Mouse (Mus musculus): ENCODE measurements around the gene Hpn.

Hpn gene

GRCm38 (mm10) chr7:31140941-31141340 is 25.9 kb upstream of the Hpn start:
- no peak for DNase-seq (ENCODE audit: low spot score)

GRCm38 (mm10) chr7:31140302-31140701 is 25.2 kb upstream of the Hpn start:
- DNase-seq (ENCODE audit: low spot score), result no peak

GRCm38 (mm10) chr7:31139765-31140164 is 24.7 kb upstream of the Hpn start:
- DNase-seq (ENCODE audit: low spot score), result no peak

GRCm38 (mm10) chr7:31135717-31136116 is 20.6 kb upstream of the Hpn start:
- no peak for DNase-seq (ENCODE audit: low spot score)

- DNase-seq (ENCODE audit: low spot score), result no peak
Observed at GRCm38 (mm10) chr7:31131866-31132265, 16.8 kb upstream of the Hpn start.

GRCm38 (mm10) chr7:31130841-31131240 is 15.8 kb upstream of the Hpn start:
- no peak for DNase-seq (ENCODE audit: low spot score)

GRCm38 (mm10) chr7:31130197-31130596 is 15.1 kb upstream of the Hpn start:
- no peak for DNase-seq (ENCODE audit: low spot score)

- no peak for DNase-seq (ENCODE audit: low spot score)
Observed at GRCm38 (mm10) chr7:31128157-31128705, 13.1 kb upstream of the Hpn start.

GRCm38 (mm10) chr7:31126851-31127724 is 12.0 kb upstream of the Hpn start, which contains the start of gene Scn1b:
TSS of gene Scn1b (minus strand) at chr7:31127003.
- no peak for DNase-seq (ENCODE audit: low spot score)

- no peak for DNase-seq (ENCODE audit: low spot score)
Observed at GRCm38 (mm10) chr7:31126211-31126751, 11.2 kb upstream of the Hpn start.

- DNase-seq (ENCODE audit: low spot score), result no peak
Observed at GRCm38 (mm10) chr7:31125116-31125515, 10.0 kb upstream of the Hpn start.

- no peak for DNase-seq (ENCODE audit: low spot score)
Observed at GRCm38 (mm10) chr7:31124381-31124780, 9.3 kb upstream of the Hpn start.

- no peak for DNase-seq (ENCODE audit: low spot score)
Observed at GRCm38 (mm10) chr7:31123697-31124096, 8.6 kb upstream of the Hpn start.

- DNase-seq (ENCODE audit: low spot score), result no peak
Observed at GRCm38 (mm10) chr7:31122641-31123631, 7.8 kb upstream of the Hpn start.

- no peak for DNase-seq (ENCODE audit: low spot score)
Observed at GRCm38 (mm10) chr7:31119556-31119955, 4.5 kb upstream of the Hpn start.

- no peak for DNase-seq (ENCODE audit: low spot score)
Observed at GRCm38 (mm10) chr7:31118486-31118885, 3.4 kb upstream of the Hpn start.

GRCm38 (mm10) chr7:31117465-31117864 is 2.4 kb upstream of the Hpn start:
- DNase-seq (ENCODE audit: low spot score), result no peak

- DNase-seq (ENCODE audit: low spot score), result no peak
Observed at GRCm38 (mm10) chr7:31116721-31117145, 1.6 kb upstream of the Hpn start.

GRCm38 (mm10) chr7:31115587-31116043 is 525 bp upstream of the Hpn start:
- DNase-seq (ENCODE audit: low spot score), result no peak

GRCm38 (mm10) chr7:31114646-31115045 is 444 bp downstream of the Hpn start:
- no peak for DNase-seq (ENCODE audit: low spot score)

- no peak for DNase-seq (ENCODE audit: low spot score)
Observed at GRCm38 (mm10) chr7:31113800-31114199, 1.3 kb downstream of the Hpn start.

- DNase-seq (ENCODE audit: low spot score), result no peak
Observed at GRCm38 (mm10) chr7:31112036-31112435, 3.1 kb downstream of the Hpn start.

All from ovary, postnatal 10 days (tissue).